In genomic region chr2:131276722-131277121, GRCm38 (mm10) we compare ENCODE assay signal across 22 mouse cellular contexts. TPM values are rescaled to one million over a fixed set of nuclear protein-coding genes. Genes with fewer than 3 reads are reported as not detected.
DNase-seq lines count a peak whose midpoint lies in the region; ATAC-seq and TF ChIP-seq lines count a peak whose summit lies in the region.
"Had no signal": no experiment of that assay in that cellular context is flagged by ENCODE, and none has a peak within 500 bp of the region (broad histone marks: within the 10 kb centered on the region; RNA-seq: fewer than 3 reads in every experiment).

No protein-coding gene starts in this region.

- 94% methylated on average over 5 of the region's 5 CpGs for WGBS in kidney, embryonic 14.5 days
- 72% methylated on average over 5 of the region's 5 CpGs for WGBS in liver, postnatal 0 days (ENCODE audit: insufficient replicate concordance)
- WGBS in liver, embryonic 11.5 days: 91% methylated on average over 5 of the region's 5 CpGs
- WGBS in midbrain, embryonic 11.5 days: 92% methylated on average over 5 of the region's 5 CpGs
- WGBS in midbrain, postnatal 0 days: 91% methylated on average over 5 of the region's 5 CpGs

- DNase-seq in heart, adult 11 months: peak; percentile 29
- DNase-seq in heart, adult 9 months (ENCODE audit: low spot score in 2 of 2): no peak
- DNase-seq in kidney, adult 11 months: peak; percentile 19
- DNase-seq in liver, postnatal 0 days: no peak
- no peak for DNase-seq in liver, embryonic 11.5 days (ENCODE audit: low spot score)
- DNase-seq in midbrain, embryonic 11.5 days (ENCODE audit: low spot score, missing footprints): peak; percentile 68
- no peak for DNase-seq in midbrain, postnatal 0 days (ENCODE audit: low spot score)
- DNase-seq: adrenal gland, adult 2 months; adrenal gland, adult 8-10 months; adrenal gland, postnatal 10 days; adrenal gland, postnatal 14 days; adrenal gland, postnatal 25 days; adrenal gland, postnatal 36 days; B cell, adult 2 months; cerebellum, adult 11 months; cerebellum, adult 11-12 months had no signal

- no peak overlapping the region for H3K27ac ChIP-seq in kidney, embryonic 14.5 days (ENCODE audit: low read depth, low read length)
- 0 out of 2 replicates have a peak overlapping the region, but pooled peaks have one; percentile 6 for H3K27ac ChIP-seq in liver, postnatal 0 days (ENCODE audit: low read depth)
- no peak overlapping the region for H3K27ac ChIP-seq in liver, embryonic 11.5 days (ENCODE audit: low read depth, low read length)
- no peak overlapping the region for H3K27ac ChIP-seq in midbrain, embryonic 11.5 days (ENCODE audit: low read depth, low read length)
- H3K27ac ChIP-seq in midbrain, postnatal 0 days (ENCODE audit: low read depth, low read length): no peak overlapping the region

- ATAC-seq in kidney, embryonic 14.5 days (ENCODE audit: low FRiP score, low TSS enrichment): no peak
- 0 out of 2 replicates have a peak, but pooled peaks have one; percentile 27 for ATAC-seq in liver, postnatal 0 days
- ATAC-seq in liver, embryonic 11.5 days (replicated peaks; ENCODE audit: low FRiP score): no peak
- ATAC-seq in midbrain, embryonic 11.5 days (ENCODE audit: low FRiP score): no peak
- no peak for ATAC-seq in midbrain, postnatal 0 days (ENCODE audit: low FRiP score)
- ATAC-seq: activated CD4-positive, CD25-positive, alpha-beta regulatory T cell, adult 4 months; CD4-positive, CD25-positive, alpha-beta regulatory T cell, adult 4 months; Patski had no signal

- H3K4me1 ChIP-seq in kidney, embryonic 14.5 days (ENCODE audit: control insufficient read depth, insufficient read depth, low read length): no peaks in the 10 kb centered on the region
- H3K4me1 ChIP-seq in liver, postnatal 0 days (ENCODE audit: insufficient read depth): no peaks in the 10 kb centered on the region
- H3K4me1 ChIP-seq in liver, embryonic 11.5 days (replicated peaks; ENCODE audit: control insufficient read depth, insufficient read depth, low read length): no peaks in the 10 kb centered on the region
- H3K4me1 ChIP-seq in midbrain, embryonic 11.5 days (ENCODE audit: control insufficient read depth, insufficient read depth, low read length): no peaks in the 10 kb centered on the region
- H3K4me1 ChIP-seq in midbrain, postnatal 0 days (ENCODE audit: insufficient read depth, low read length): no peaks in the 10 kb centered on the region

- no peak overlapping the region for H3K4me2 ChIP-seq in kidney, embryonic 14.5 days (replicated peaks; ENCODE audit: low read depth, low read length)
- H3K4me2 ChIP-seq in liver, postnatal 0 days (ENCODE audit: low read depth, low read length): no peak overlapping the region
- no peak overlapping the region for H3K4me2 ChIP-seq in liver, embryonic 11.5 days
- H3K4me2 ChIP-seq in midbrain, embryonic 11.5 days: no peak overlapping the region
- H3K4me2 ChIP-seq in midbrain, postnatal 0 days (ENCODE audit: low read depth, low read length, poor library complexity, severe bottlenecking): no peak overlapping the region

- TF ChIP-seq CTCF in liver, postnatal 0 days (IDR thresholded peaks at IDR 0.05; ENCODE audit: low read depth): no peak
- no peak for TF ChIP-seq CTCF in midbrain, postnatal 0 days (IDR thresholded peaks at IDR 0.05)

- no peaks in the 10 kb centered on the region for H3K9me3 ChIP-seq in kidney, embryonic 14.5 days (ENCODE audit: control insufficient read depth, low read length)
- no peaks in the 10 kb centered on the region for H3K9me3 ChIP-seq in liver, postnatal 0 days (ENCODE audit: low read length)
- H3K9me3 ChIP-seq in liver, embryonic 11.5 days (ENCODE audit: control insufficient read depth, low read length): no peaks in the 10 kb centered on the region
- H3K9me3 ChIP-seq in midbrain, embryonic 11.5 days (ENCODE audit: control insufficient read depth, low read length): no peaks in the 10 kb centered on the region
- no peaks in the 10 kb centered on the region for H3K9me3 ChIP-seq in midbrain, postnatal 0 days (ENCODE audit: low read length)
- H3K9me3 ChIP-seq: G1E had no signal

- peaks cover 76% of the 10 kb centered on the region for H3K36me3 ChIP-seq in kidney, embryonic 14.5 days (ENCODE audit: control insufficient read depth, insufficient read depth, low read length)
- H3K36me3 ChIP-seq in liver, postnatal 0 days (replicated peaks; ENCODE audit: insufficient read depth, low read length): peaks cover 68% of the 10 kb centered on the region
- H3K36me3 ChIP-seq in liver, embryonic 11.5 days (ENCODE audit: control insufficient read depth, insufficient read depth, low read length): peaks cover 28% of the 10 kb centered on the region
- peaks cover 19% of the 10 kb centered on the region for H3K36me3 ChIP-seq in midbrain, embryonic 11.5 days (ENCODE audit: control insufficient read depth, insufficient read depth, low read length)
- H3K36me3 ChIP-seq in midbrain, postnatal 0 days (ENCODE audit: insufficient read depth, low read length): peaks cover 26% of the 10 kb centered on the region

- H3K9ac ChIP-seq in kidney, embryonic 14.5 days (ENCODE audit: low read depth, low read length): no peak overlapping the region
- no peak overlapping the region for H3K9ac ChIP-seq in liver, postnatal 0 days (replicated peaks)
- H3K9ac ChIP-seq in liver, embryonic 11.5 days (ENCODE audit: low read depth, low read length): no peak overlapping the region
- no peak overlapping the region for H3K9ac ChIP-seq in midbrain, embryonic 11.5 days (ENCODE audit: low read length)
- no peak overlapping the region for H3K9ac ChIP-seq in midbrain, postnatal 0 days (replicated peaks; ENCODE audit: low read length, poor library complexity, severe bottlenecking)

- H3K4me3 ChIP-seq in kidney, embryonic 14.5 days (ENCODE audit: low read length): no peak overlapping the region
- no peak overlapping the region for H3K4me3 ChIP-seq in liver, postnatal 0 days (ENCODE audit: low read depth, low read length)
- no peak overlapping the region for H3K4me3 ChIP-seq in liver, embryonic 11.5 days (ENCODE audit: low read depth, low read length)
- no peak overlapping the region for H3K4me3 ChIP-seq in midbrain, embryonic 11.5 days (ENCODE audit: low read depth, low read length)
- H3K4me3 ChIP-seq in midbrain, postnatal 0 days (ENCODE audit: low read depth, low read length): no peak overlapping the region

- TF ChIP-seq EP300 in liver, postnatal 0 days (IDR thresholded peaks at IDR 0.05; ENCODE audit: low read depth): no peak

- H3K27me3 ChIP-seq in kidney, embryonic 14.5 days (ENCODE audit: control insufficient read depth, insufficient read depth, low read length): no peaks in the 10 kb centered on the region
- H3K27me3 ChIP-seq in liver, postnatal 0 days (ENCODE audit: insufficient read depth, low read length): no peaks in the 10 kb centered on the region
- H3K27me3 ChIP-seq in liver, embryonic 11.5 days (replicated peaks; ENCODE audit: control insufficient read depth, insufficient read depth, low read length): no peaks in the 10 kb centered on the region
- H3K27me3 ChIP-seq in midbrain, embryonic 11.5 days (ENCODE audit: control insufficient read depth, insufficient read depth, low read length): no peaks in the 10 kb centered on the region
- H3K27me3 ChIP-seq in midbrain, postnatal 0 days (ENCODE audit: insufficient read depth, low read length): no peaks in the 10 kb centered on the region
- H3K27me3 ChIP-seq: CH12.LX, Patski had no signal

RNA-seq across cellular contexts. Expression of gene Pank2, which starts 14.4 kb away (rescaled TPM):
- polyA plus RNA-seq in kidney, embryonic 14.5 days (2014; fragmentation: Nextera tagmentation; extraction: Ambion mirVana): 45.4 and 49.3 TPM in 2 replicates
- 17.2 and 21.3 TPM in 2 replicates for polyA plus RNA-seq in liver, postnatal 0 days (2015; fragmentation: Nextera tagmentation; extraction: Ambion mirVana)
- polyA plus RNA-seq in liver, embryonic 11.5 days (2014; fragmentation: Nextera tagmentation; extraction: Ambion mirVana): 37.1 and 41.7 TPM in 2 replicates
- polyA plus RNA-seq in midbrain, embryonic 11.5 days (2014; fragmentation: Nextera tagmentation; extraction: Ambion mirVana): 61.1 and 70.3 TPM in 2 replicates
- total RNA-seq in midbrain, postnatal 0 days (2014; rRNA removed): 36.7 and 41.8 TPM in 2 replicates
- polyA plus RNA-seq in midbrain, postnatal 0 days (2015; fragmentation: Nextera tagmentation; extraction: Ambion mirVana): 24.0 and 30.8 TPM in 2 replicates

RNA-seq across cellular contexts. Expression of gene Mavs, which starts 42.9 kb away (rescaled TPM):
- polyA plus RNA-seq in kidney, embryonic 14.5 days (2014; fragmentation: Nextera tagmentation; extraction: Ambion mirVana): 19.7 and 23.7 TPM in 2 replicates
- 21.2 and 22.1 TPM in 2 replicates for polyA plus RNA-seq in liver, postnatal 0 days (2015; fragmentation: Nextera tagmentation; extraction: Ambion mirVana)
- 29.7 and 30.0 TPM in 2 replicates for polyA plus RNA-seq in liver, embryonic 11.5 days (2014; fragmentation: Nextera tagmentation; extraction: Ambion mirVana)
- 11.0 and 13.3 TPM in 2 replicates for polyA plus RNA-seq in midbrain, embryonic 11.5 days (2014; fragmentation: Nextera tagmentation; extraction: Ambion mirVana)
- total RNA-seq in midbrain, postnatal 0 days (2014; rRNA removed): 6.3 and 10.9 TPM in 2 replicates
- 4.0 and 5.0 TPM in 2 replicates for polyA plus RNA-seq in midbrain, postnatal 0 days (2015; fragmentation: Nextera tagmentation; extraction: Ambion mirVana)

Comparison
In these comparisons a context has a peak if more than half of its experiments do, and no peak if none do; other contexts are left out.
1. DNase-seq: peak in heart, adult 11 months (single experiment), kidney, adult 11 months (single experiment) and midbrain, embryonic 11.5 days (single experiment); none in heart, adult 9 months (0 of 2), liver, postnatal 0 days (single experiment), liver, embryonic 11.5 days (single experiment) and midbrain, postnatal 0 days (single experiment).